Mouse (Mus musculus): ENCODE results near the gene Ldb1.

The Ldb1 gene

DNA sequence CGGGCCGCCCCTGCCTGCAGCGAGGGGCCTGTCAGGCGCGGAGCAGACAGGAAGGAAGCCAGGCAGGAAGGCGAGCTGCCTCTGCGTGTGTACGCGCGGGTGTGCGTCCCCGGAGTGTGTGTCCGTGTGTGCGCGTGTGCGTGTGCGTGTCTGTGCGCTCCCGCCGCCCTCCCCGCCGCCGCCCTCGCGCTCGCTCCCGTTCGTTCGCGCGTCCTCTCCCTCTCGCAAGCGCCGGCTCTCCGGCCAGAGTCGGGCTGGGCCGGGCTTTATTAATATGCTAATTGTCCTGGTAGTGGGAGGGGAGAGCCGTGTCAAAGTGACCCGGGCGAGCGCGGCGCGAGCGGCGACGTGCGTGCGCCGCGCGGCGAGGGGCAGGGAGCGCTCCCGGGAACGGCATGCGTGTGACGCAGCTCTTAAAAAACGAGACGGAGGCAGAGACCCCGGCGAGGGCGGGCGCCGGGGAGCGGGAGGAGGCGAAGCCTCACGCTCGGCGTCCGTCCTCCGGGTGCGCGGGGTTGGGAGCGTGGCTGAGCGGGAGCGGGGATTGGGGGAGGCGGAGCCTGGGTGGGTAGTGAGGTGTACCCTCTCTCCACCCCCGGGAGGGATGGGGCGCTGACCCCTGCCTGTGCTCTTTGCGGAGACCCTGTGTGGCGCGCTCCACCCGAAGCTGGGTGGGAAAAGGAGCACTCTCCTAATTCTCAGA, at the start of gene Ldb1:
Gene Ldb1 (minus strand): TSS at position 222 of the 703 bp plus-strand sequence.
- DNase-seq (ENCODE audit: low spot score in 2 of 2), result peak; percentile 65 to 68

DNA sequence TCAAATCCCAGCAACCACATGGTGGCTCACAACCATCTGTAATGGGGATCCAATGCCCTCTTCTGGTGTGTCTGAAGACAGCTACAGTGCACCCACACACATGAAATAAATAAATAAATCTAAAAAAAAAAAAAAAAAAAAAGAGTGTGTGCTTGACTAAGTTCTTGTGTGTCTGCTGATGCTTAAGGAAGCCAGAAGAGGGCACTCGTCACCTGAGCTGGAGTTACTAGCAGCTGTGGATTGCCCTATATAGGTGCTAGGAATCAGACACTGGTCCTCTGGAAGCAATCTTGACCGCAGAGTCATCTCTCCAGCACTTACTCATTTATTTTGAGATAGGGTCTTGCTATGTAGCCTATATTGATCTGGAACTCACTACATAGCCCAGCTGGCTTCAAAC, 49.1 kb upstream of the Ldb1 start:
- DNase-seq (ENCODE audit: low spot score in 2 of 2), result no peak

DNA sequence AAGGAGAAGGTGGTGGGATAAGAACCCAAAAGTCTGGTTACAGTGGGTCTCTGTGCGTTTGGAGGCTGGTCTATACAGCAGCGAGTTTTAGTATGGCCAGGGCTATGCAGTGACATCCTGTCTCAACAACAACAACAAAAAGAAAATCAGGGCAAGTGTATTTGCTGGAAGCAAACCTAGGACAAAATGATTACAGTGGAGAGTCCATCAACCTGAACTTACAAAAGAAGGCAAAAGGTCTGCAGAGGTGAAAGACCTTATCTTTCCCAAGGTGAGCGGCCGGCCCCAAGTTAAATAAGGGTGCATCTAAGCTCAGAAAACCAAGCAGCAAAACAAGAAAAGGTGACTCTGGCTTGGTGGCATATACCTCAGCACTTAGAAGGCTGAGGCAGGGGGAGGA, 46.6 kb upstream of the Ldb1 start:
- DNase-seq (ENCODE audit: low spot score in 2 of 2), result no peak

- DNase-seq (ENCODE audit: low spot score in 2 of 2), result no peak
These were observed 42.9 kb upstream of the Ldb1 start for GRCm38 (mm10) chr19:46087871-46088270.

- DNase-seq (ENCODE audit: low spot score in 2 of 2), result peak in 1 of 2 experiments; percentile 47
These were observed 41.3 kb upstream of the Ldb1 start for GRCm38 (mm10) chr19:46086337-46086736.

DNA sequence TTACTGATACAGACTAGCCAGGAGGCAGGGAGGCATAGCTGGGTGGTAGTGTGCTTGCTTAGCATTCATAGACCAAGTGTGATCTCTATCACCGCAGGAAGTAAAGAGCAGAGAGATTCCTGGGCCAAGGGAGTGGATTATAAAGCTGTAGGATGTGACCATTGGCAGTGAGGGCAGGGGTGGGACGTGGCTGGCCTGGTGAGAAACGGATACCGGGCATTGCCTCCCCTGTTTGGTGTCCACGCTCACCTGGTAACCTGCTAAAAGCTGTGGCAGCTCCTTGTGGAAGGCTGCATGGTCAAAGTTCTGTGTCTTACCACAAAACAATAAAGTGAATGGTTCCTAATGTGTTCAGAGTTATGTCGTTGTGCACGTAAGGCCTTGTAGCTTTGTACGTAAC, 40.2 kb upstream of the Ldb1 start:
- no peak for DNase-seq (ENCODE audit: low spot score in 2 of 2)

- no peak for DNase-seq (ENCODE audit: low spot score in 2 of 2)
These were observed 33.5 kb upstream of the Ldb1 start for GRCm38 (mm10) chr19:46078535-46078934.

GRCm38 (mm10) chr19:46075616-46076607, 30.9 kb upstream of the Ldb1 start, which contains the start of gene Nolc1:
Nolc1 (plus strand) TSS chr19:46075863.
- peak; percentile 99 for DNase-seq (ENCODE audit: low spot score in 2 of 2)

DNA sequence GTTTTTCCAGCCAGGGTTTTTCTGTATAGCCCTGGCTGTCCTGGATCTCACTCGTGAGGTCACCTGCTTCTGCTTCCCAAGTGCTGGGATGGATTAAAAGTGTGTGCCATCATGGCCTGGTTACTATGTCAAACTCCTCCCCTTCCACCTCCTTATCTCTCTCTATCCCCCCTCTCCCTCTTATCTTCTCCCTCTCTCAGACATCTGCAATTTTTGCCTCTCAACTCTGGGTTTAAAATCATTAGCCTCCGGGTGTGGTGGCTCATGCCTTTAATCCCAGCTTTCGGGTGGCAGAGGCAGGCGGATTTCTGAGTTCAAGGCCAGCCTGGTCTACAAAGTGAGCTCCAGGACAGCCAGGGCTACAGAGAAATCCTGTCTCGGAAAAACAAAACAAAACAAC, 29.3 kb upstream of the Ldb1 start:
- no peak for DNase-seq (ENCODE audit: low spot score in 2 of 2)

DNA sequence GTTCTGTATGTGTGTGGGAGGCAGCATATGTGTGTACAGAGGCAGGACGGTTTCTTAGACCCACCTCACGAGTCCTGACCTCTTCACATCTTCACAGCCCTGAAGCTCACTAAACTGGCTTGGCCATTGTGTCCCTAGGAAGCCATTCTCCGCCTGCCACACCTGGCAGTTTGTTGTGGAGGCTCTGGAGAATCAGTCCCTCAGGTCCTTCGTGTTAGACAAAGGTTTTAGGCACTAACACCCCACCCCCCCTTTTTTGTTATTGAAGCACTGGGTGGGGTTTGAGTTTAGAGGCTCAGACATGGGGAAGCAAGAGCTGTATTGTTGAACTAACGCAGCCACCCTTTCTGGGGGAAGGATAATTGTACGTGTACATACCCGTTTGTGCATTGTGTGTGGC, 28.3 kb upstream of the Ldb1 start:
- DNase-seq (ENCODE audit: low spot score in 2 of 2), result no peak

DNA sequence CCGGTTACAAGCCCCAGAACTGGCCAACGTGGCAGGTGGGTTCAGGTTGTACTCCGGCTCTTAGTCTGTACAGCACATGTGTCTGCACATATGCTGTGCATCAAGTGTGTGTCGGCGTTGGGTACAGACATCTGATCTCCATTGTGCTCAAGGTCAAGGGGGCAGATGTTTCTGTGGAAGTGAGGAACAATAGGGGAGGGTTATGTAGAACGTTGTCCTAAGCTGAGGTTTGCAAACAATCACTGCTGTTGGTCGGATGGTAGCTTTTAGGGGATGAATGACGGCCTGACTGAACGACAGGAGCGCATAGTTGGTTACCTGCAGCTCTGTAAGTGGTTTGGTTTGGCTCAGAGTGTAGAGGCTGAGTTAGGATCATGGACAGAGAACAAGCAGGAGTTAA, 23.0 kb upstream of the Ldb1 start:
- DNase-seq (ENCODE audit: low spot score in 2 of 2), result no peak

GRCm38 (mm10) chr19:46060845-46061244, 15.8 kb upstream of the Ldb1 start:
- DNase-seq (ENCODE audit: low spot score in 2 of 2), result no peak

GRCm38 (mm10) chr19:46058466-46058865, 13.5 kb upstream of the Ldb1 start:
- DNase-seq (ENCODE audit: low spot score in 2 of 2), result no peak

GRCm38 (mm10) chr19:46056947-46057607, 12.1 kb upstream of the Ldb1 start:
- DNase-seq (ENCODE audit: low spot score in 2 of 2), result peak; percentile 60 to 63

DNA sequence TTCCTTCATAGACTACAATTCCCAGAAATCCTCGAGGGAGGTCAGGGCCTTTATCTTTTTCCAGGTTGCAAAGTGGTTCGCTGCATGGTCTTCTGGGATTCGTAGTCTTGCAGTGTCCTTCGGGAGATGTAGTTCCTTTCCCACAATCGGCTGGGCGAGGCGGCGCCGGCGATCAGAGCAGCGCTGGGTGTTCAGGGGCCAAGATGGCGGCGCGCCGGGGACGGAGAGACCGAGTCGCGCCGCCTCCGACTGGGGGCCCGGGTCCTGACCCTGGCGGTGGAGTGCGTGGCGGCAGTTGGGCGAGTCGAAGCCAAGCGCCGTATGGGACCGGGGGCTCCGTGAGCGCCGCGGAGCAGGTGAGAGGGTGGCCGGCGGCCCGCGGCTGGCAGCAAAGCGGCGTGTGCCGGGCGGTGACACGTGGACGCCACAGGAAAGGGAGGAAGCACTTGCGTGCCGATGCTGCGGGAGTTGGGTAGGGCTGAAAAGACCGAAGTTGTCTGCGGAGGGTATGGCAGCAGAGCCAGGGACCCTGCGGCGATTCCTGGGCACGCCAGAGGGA, 11.5 kb upstream of the Ldb1 start:
- DNase-seq (ENCODE audit: low spot score in 2 of 2), result peak; percentile 87 to 88

DNA sequence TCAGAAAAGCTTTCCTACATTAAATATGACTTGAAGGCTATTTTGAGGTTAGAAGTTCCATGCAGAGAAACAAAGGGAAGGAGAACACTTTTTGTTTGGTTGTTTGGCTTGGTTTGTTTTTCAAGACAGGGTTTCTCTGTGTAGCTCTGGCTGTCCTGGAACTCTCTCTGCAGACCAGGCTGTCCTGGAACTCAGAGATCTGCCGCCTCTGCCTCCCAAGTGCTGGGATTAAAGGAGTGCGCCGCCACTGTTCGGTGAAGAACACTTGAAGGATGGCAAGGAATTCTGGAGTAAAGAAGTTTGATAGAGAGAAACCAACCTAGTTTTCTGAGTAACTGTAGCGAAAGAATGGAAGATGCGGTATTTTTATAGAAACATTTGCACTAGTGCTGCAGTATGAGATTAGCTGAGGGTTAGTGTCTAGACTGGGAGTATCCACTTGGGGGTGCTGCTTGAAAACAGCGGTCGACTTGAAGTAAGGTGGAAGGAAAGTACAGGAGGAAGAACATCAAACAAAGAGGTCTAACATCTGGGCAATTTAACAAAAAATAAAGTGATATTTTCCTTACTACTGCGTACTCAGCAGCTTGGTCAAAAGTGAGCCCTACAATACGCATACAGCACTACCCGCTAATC, 10.9 kb upstream of the Ldb1 start:
- DNase-seq (ENCODE audit: low spot score in 2 of 2), result peak; percentile 55

DNA sequence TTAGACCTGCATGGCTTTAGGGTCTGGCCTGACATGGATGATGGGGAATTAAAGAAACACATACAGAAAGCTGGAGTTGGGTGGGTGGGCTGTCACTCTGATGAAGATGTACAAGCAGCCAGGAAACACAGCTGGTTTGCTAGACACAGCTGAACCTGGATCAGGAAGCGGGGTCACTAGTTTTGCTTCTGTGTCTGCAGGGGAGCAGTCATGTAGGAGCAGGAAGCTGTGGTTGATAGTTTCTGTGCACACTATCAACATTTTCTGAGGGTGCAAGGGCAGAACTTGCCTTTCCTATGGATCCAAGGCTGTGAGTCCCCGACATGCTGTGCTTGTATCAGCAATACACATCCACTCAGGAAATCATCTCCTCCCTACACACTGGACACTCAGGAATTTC, 5.4 kb upstream of the Ldb1 start:
- DNase-seq (ENCODE audit: low spot score in 2 of 2), result peak; percentile 60 to 63

DNA sequence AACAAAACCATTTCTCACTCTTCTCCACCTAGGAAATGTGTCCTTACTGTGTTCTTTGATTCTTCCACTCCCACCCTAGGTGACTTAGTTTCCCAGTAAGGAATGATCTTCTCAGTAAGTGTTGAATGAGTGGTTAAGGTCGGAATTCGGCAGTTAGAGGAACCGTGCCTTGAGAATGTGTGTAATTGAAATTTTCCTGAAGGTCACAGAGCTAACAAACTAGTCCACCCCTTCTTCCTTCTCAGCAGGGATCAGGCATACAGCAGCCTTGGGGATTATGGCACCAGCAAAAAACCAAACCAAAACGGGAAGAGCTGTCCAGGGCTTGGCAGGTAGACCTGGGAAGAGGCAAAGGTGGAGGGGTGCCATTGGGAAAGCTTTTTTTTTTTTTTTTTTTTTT, 4.1 kb upstream of the Ldb1 start:
- DNase-seq (ENCODE audit: low spot score in 2 of 2), result no peak

- no peak for DNase-seq (ENCODE audit: low spot score in 2 of 2)
These were observed 2.4 kb upstream of the Ldb1 start for GRCm38 (mm10) chr19:46047426-46047825.

DNA sequence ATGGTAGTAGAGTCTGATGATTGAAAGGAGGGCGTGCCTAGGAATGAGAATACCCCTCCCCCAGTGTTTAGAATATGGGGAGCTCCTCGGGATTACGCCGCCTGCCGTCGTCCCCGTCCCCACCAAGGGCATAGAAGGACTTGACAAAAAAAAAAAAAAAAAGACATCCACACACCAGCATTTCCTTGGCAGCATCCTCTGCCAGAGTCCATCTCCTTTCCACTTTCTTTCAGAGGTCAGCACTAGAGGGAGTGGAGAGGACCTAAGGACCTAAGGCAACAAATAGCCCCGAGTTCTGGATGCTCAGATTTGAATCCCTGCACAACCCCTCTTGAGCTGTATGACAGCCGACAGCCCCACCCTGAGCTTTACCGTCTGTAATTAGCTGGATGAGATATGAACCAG, 1.6 kb upstream of the Ldb1 start:
- no peak for DNase-seq (ENCODE audit: low spot score in 2 of 2)

GRCm38 (mm10) chr19:46045696-46046311, 790 bp upstream of the Ldb1 start:
- no peak for DNase-seq (ENCODE audit: low spot score in 2 of 2)

All from thymus, postnatal 10 days (tissue).